Mouse (Mus musculus) retina, adult 2 months (tissue): Measurements from ENCODE around the gene 4921539E11Rik.

Experiments
- DNase-seq: peaks from one replicate; pipeline ENCODE4 v3.0.0-alpha.2; 2012; ENCODE audit warnings: low read depth, low spot score

The 4921539E11Rik gene

DNA sequence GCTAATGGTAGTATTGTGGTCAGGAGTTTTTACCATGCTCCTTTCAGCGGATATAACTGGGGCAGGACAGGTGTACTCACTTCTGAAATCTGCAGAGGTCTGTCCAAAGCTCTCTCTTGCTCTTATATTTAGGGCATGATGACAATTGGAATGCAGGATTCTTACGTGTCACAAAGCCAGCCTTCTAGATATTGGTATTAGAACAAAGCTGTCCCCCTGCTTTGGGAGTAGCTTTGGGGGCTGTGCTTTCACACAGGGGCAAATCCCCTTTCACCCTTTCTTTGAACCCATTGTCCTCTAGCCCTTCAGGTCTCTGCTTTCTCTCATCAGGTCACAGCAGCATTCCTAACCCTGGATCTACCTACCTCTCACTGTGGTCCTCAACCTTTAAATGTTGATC lies at the start of gene 4921539E11Rik:
Gene 4921539E11Rik, minus strand, starts transcription at position 101 of the 400 bp plus-strand sequence.
- no peak for DNase-seq

- DNase-seq: no peak
Measured at GRCm38 (mm10) chr4:103335134-103335533, 44.5 kb upstream of the 4921539E11Rik start.

DNA sequence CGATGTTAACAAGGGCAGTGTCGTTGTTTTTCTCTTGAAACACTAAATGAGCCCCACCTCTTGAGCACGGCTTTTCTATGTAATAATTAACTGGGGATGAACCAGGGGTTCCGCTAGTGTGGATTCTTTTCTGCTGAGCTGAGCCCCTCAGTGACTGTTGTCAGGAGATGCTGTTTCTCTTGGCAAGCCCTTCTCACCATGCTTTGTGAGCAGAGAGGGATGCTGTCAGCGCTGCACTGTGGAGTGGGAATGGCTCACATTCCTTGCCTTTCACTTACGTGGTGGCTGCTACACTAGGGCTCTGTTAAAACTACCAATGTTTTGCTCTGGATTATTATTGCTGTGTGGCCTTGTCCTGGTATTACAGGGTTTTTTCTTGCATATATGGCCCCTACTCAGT lies 38.7 kb upstream of the 4921539E11Rik start:
- no peak for DNase-seq

GRCm38 (mm10) chr4:103326994-103327393 lies 36.3 kb upstream of the 4921539E11Rik start:
- no peak for DNase-seq

DNA sequence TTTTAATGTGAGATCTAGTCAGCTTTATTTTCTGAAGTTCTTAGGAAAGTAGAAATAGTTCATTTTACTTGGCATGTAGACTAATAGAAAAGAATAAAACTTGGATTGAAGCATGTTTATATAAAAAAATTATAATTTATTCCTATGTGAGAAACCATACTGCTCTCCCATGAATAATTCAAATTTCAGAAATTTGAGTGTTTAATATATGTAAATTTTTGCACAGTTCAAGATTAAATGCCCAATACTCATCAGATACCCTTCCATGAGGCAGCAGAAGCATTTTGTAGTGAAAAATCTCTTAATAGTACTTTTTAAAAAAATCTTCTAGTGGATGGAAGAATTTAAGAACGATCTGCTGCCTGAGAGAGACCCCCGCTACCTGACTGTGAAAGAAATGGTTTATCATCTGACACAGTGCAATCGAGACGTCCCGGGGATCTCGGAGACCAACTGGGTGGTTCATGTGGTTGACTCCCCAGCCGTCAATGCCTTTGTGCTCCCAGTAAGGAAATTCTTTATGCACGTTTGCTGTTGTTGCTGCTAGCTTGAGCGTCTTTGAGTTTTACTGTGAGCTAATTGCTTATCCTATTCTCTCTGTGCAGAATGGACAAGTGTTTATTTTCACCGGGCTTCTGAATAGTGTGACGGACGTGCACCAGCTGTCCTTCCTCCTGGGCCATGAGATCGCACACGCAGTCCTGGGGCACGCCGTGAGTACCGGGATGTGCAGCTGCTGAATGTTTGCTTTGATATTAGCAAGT lies 34.2 kb upstream of the 4921539E11Rik start:
- no peak for DNase-seq

DNA sequence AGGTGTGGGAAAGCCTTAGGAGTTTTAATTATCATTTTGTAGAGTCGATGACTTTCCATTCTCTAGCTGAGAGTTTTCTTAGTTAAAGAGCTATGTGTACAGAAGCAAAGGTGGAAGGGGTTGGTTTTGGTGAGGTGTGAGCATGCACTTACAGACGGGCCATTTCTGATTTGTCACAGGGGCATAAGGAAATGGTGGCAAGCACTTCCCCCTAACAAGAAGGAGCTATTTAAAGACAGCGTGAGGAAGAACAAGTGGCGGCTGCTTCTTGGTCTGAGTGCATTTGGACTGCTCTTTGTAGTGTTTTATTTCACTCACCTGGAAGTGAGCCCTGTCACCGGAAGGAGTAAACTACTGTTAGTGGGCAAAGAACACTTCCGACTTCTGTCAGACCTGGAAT lies 30.8 kb upstream of the 4921539E11Rik start:
- no peak for DNase-seq

DNA sequence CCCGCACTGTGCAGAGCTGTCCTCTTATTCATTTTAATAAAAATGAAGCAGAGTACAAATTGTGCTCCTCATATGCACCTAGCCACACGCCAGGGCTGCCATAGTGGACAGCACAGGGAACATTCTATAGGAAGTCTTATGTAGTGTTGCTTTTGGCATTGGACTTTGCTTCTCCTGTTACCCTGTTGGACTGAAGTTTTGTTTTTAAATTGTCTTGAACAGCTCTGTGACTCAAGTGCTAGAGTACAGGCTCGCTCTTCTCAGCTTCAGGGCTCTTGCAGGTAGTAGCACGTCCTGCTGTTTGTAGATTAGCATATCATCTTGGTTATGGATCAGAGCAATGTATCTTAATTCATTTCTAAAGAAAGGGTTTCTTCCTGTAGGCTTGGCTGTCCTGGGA lies 25.2 kb upstream of the 4921539E11Rik start:
- no peak for DNase-seq

DNA sequence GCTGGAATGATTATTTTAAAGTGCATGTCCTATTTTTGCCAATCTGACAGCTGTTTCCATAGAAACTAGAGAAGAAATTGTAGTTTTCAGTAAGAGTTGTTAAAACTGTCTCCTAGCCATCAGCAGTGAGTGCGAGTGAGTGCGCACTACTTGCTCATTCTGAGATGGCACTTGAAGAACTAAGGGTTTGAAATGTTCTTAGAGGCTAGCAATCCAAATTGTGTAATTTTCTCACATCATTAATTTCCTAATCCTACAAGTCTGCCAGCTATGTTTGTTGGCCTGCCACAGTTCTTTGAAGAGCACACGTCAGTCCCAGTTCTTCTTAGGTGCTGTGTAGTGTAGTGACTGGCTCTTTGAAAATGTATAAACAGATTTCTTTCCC lies 23.9 kb upstream of the 4921539E11Rik start:
- DNase-seq: no peak

DNA sequence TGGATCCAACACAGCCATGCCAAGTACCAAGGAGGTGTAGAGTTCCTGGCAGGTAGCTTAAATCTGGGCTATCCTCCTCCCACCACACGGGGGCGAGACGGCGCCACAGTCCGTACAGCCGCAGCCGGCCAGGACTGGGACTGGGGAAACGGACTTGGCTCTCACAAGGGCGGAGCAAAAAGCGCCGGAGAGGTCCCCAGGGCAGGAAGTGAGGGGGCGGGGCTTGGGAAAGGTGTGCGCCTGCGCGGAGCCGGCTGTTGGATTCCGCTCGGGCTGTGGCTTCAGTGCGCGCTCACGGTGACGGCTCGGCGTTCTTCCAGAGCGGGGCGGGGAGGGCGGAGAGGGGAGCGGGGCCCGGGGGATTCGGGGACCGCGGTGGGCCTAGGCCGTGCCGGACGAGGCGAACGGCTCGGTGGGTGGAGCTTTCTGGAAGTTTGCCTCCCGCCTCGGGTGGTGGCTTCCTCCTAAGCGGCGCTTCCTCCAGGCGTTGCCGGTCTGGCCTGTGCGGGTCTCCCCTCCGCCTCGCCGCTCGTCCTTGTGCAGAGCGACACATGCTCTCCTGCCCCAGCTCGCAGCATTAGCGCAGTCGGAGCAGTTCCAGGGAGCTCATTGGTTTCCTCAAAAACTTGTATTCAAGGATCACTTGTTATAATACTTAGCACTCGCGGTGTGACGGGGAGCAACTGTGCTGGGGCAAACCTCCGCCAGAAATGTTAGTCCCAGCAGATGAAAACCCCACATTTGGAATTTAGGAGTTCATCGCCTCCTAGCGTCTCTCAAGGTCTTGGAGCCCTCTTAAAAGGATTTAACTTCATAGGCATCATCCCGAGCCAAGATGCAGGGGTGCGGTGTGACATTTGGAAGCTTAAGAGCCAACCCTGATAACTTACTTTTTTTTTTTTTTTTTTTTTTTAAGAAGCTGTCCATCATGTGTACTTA lies 23.2 kb upstream of the 4921539E11Rik start, which contains the start of gene Oma1:
Gene Oma1, plus strand, starts transcription at position 226 of the 939 bp plus-strand sequence.
- peak; percentile 96 for DNase-seq

GRCm38 (mm10) chr4:103303851-103304250 lies 13.2 kb upstream of the 4921539E11Rik start:
- no peak for DNase-seq

DNA sequence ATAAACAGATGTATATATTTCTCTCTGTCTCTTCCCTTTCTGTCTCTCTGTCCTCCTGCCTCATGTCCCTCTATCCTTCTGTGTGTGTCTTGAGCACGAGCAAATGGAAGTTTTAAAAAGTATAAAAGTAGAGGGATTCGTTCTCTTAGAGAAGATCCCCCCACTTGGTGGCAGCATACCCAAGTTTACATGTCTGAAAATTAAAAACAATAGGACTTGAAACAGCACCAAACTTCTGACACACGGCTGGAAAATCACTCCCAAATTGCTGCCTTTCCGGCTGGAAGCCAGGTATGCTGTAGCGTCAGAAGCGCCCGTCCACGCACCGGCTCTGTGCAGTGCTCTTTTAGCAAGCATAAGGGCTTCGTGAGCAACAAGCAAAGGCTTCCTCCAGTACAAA lies 8.7 kb upstream of the 4921539E11Rik start:
- DNase-seq: no peak

- DNase-seq: no peak
Measured at GRCm38 (mm10) chr4:103288342-103288741, 2.3 kb downstream of the 4921539E11Rik start.

DNA sequence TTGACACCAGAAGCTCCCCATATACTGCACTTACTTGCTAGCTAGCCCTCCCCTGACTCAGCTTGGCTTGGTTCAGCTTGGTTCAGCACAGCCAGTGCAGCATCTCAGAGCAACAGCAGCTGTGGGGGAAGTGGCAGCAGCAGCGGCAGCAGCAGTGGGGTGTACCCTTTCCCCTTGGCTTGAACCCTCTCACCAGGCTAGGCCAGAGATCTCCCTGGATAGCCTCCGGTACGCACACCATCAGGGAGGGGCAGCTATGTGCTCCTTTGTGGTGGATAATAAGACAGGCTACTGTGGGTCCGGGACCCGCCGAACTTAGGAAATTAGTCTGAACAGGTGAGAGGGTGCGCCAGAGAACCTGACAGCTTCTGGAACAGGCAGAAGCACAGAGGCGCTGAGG lies 17.6 kb downstream of the 4921539E11Rik start:
- no peak for DNase-seq

DNA sequence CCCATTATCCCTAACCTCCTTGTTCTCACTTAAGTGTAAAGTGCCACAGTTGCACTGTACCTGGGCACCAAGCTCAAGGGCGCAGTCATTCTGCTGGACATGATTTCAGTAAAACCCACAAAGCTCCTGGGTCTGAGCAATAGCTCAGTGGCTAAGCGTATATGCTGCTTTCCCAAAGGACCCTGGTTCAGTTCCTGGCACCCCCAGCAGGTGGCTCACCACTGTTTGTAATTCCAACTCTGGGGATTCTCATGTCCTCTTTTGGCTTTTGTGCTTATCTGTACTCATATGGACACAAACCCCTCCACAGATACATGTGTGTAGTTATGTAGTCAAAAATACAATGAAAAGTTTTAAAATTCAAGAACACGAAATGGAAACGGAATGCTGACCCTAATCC lies 21.3 kb downstream of the 4921539E11Rik start:
- DNase-seq: no peak

GRCm38 (mm10) chr4:103265166-103265565 lies 25.5 kb downstream of the 4921539E11Rik start:
- no peak for DNase-seq

- DNase-seq: no peak
Measured at GRCm38 (mm10) chr4:103263812-103264396, 26.8 kb downstream of the 4921539E11Rik start.

- no peak for DNase-seq
Measured at GRCm38 (mm10) chr4:103263378-103263777, 27.3 kb downstream of the 4921539E11Rik start.

GRCm38 (mm10) chr4:103258817-103259216 lies 31.8 kb downstream of the 4921539E11Rik start:
- DNase-seq: no peak

GRCm38 (mm10) chr4:103253846-103254245 lies 36.8 kb downstream of the 4921539E11Rik start:
- no peak for DNase-seq

DNA sequence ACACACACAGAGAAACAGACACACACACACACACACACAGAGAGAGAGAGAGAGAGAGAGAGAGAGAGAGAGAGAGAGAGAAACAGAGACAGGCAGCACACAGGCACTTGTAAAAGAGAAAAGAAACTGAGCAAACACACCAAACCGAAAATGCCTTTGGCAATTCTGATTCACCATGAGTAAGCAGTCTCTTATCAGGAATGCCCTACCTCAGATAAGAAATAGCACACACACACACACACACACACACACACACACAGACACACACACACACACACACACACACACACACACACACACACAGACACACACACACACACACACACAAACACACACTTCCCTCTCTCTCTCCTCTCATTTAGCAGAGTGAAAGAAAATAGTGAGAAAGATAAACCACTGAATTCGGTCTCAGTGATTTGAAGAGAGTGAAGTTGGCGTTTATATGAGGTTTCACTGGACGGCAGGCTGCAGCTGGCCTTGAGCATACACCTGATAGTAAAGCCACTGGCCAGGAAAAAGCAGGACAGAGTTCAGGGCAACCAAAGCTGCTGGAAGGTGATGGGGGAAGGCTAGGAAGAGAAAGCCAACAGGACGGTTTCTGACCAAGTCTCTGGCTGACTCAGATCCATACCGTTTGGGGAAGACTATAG lies 41.1 kb downstream of the 4921539E11Rik start:
- DNase-seq: no peak

- no peak for DNase-seq
Measured at GRCm38 (mm10) chr4:103247813-103248212, 42.9 kb downstream of the 4921539E11Rik start.

GRCm38 (mm10) chr4:103247249-103247648 lies 43.4 kb downstream of the 4921539E11Rik start:
- no peak for DNase-seq
